Mouse (Mus musculus): ENCODE measurements around the gene Cxcl5. TPM values are rescaled to one million over a fixed set of nuclear protein-coding genes. Genes with fewer than 3 reads are reported as not detected.

Gene Cxcl5
- total RNA-seq (2023), result not detected

GRCm38 (mm10) chr5:90759077-90760065 is at the start of gene Cxcl5:
Gene Cxcl5 (plus strand): TSS chr5:90759360.

DNA sequence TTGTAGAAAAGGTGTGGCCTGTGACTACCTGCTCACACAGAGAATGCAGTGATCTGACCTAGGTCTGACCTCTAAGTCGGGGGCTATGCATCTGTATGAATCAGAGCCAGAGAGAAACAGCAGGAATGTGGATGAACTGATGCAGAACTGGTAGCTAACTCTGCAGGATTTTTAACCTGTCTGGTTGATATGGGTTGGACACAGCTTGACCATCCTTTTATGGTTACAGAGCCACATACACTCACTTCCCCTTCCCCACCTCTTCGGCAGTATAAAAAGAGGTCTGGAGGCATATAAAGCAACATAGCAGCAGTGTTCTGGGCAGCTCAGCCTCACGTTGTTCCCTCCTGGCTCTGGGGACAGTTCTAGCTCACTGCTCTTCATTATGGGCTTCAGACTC is 9.1 kb downstream of the Cxcl5 start, which contains the start of gene Ppbp:
Ppbp (plus strand) TSS at position 301 of the 400 bp plus-strand sequence.

DNA sequence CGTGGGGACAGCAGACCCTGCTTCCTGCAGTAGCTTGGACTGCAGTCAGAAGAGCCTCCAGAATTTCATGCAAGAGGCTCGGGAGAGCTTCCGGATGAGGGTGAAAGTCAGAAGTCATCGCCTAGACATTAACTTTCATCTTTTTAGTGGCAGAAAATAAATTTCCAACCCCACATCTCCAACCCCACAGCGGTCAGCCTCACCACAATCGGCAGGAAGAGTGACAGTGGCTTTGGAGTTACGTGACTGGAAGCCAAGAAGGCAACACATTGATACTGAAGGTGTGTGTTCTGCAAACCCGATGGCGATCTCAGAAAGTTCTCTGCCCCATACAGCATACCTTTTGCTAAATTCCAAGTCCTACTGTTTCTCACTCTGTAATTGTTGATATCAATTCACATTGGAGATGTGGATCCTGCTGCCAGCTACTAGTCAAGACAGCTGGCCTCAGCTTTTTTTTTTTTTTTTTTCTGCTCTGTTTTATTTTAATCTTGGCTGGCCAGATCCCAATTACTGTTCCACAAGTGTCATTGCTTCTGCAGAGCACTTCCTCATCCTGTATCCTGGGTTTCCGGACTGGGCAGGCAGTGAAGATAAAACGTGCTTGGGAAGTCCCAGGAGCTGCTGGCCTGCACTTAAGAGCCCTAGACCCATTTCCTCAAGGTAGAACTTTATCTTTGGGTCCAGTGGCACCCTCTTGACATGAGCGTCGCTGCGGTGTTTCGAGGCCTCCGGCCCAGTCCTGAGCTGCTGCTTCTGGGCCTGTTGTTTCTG is 12.9 kb downstream of the Cxcl5 start, which contains the start of gene Pf4:
Pf4 (plus strand) TSS at position 556 of the 774 bp plus-strand sequence.

DNA sequence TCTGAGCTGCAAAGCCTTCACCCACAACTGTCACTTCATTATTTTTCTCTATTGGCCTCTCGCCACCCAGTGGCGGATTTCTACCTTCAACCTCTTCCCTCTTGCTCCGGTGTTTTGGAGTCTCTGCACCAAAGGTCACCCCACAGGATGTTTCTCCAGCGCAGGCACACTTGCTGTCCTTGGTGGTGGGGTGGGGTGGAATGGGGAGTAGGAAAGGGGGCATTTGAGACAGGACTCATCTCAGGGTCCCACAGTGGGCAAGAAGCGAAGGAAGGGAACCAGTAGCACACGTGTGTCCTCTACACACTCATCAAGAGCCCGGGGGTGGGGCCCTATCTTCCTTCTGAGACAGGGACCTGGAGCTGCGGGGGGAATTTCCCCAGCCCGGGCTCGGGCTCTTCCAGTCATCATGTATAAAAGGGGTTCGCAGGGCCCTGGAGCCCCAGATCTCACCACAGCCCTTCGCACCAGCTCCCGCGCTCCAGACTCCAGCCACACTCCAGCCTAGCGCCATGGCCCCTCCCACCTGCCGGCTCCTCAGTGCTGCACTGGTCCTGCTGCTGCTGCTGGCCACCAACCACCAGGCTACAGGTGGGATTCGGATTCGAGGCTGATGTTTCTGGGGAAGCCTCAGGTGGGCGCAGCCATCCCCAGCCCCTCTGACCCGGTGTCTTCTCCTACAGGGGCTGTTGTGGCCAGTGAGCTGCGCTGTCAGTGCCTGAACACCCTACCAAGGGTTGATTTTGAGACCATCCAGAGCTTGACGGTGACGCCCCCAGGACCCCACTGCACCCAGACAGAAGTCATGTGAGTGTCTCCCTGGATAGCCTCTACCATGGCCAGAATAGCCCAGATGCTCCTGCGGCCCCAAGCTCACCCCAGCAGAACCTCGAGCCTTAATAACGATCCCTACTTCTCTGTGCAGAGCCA is 26.8 kb downstream of the Cxcl5 start, which contains the start of gene Cxcl3:
Cxcl3 (plus strand) TSS at position 445 of the 930 bp plus-strand sequence.

GRCm38 (mm10) chr5:90794195-90794625 is 35.0 kb downstream of the Cxcl5 start, which contains the start of gene Cxcl15:
Gene Cxcl15 (plus strand): TSS chr5:90794534.

Other genes with a start within 250 kb of the Cxcl5 start
- gene Afm, start 240.4 kb upstream of the Cxcl5 start, total RNA-seq (2023), result not detected
- gene 5830473C10Rik, start 198.3 kb upstream of the Cxcl5 start, total RNA-seq (2023), result not detected
- 0.34 TPM for gene Rassf6, start 118.7 kb upstream of the Cxcl5 start, total RNA-seq (2023)
- gene Ppbp, start 9.2 kb downstream of the Cxcl5 start, total RNA-seq (2023), result 1.3 TPM
- not detected for gene Pf4, start 13.1 kb downstream of the Cxcl5 start, total RNA-seq (2023)
- not detected for gene Cxcl3, start 26.7 kb downstream of the Cxcl5 start, total RNA-seq (2023)
- not detected for gene Cxcl15, start 35.2 kb downstream of the Cxcl5 start, total RNA-seq (2023)
- gene Cxcl1, start 131.9 kb downstream of the Cxcl5 start, total RNA-seq (2023), result not detected
- gene Cxcl2, start 144.5 kb downstream of the Cxcl5 start, total RNA-seq (2023), result 4.7 TPM
- 3.9 TPM for gene Mthfd2l, start 171.8 kb downstream of the Cxcl5 start, total RNA-seq (2023)